ENCODE assay signal across 25 mouse cellular contexts in the genomic region with DNA sequence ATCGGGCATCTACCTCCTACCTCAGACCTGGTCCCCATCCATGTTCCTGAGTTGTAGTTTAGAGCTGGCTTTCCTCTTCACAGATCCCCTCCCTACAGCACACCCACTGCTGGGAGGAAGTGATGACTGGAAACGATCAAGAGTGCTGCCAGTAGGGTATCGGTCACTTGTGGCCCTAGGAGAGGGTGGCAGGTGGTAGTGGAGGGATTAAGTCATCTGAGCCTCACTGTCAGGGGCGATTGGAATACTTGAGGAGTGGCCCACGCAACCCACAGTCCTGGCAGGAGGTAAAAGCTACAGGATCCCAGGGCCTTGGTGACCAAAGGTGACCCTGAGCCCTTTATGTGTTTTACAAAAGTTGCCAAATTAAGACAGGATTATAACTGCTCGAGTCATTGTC. TPM values are rescaled to one million over a fixed set of nuclear protein-coding genes. Genes with fewer than 3 reads are reported as not detected.
"Had no signal": no experiment of that assay in that cellular context is flagged by ENCODE, and none has a peak within 500 bp of the region (broad histone marks: within the 10 kb centered on the region; RNA-seq: fewer than 3 reads in every experiment).

No protein-coding gene starts in this region.

- H3K4me3 ChIP-seq: left cerebral cortex, adult 2 months; limb, embryonic 13.5 days; liver, embryonic 12.5 days; liver, embryonic 15.5 days; lung, embryonic 15.5 days; megakaryocyte, embryonic 14.5 days; midbrain, embryonic 12.5 days; stomach, embryonic 15.5 days had no signal

- H3K4me2 ChIP-seq: limb, embryonic 13.5 days; liver, embryonic 12.5 days; liver, embryonic 15.5 days; lung, embryonic 15.5 days; midbrain, embryonic 12.5 days; stomach, embryonic 15.5 days had no signal

- H3K9me3 ChIP-seq: limb, embryonic 13.5 days; liver, embryonic 12.5 days; liver, embryonic 15.5 days; lung, embryonic 15.5 days; midbrain, embryonic 12.5 days; stomach, embryonic 15.5 days had no signal

- H3K27ac ChIP-seq: kidney, postnatal 0 days; left cerebral cortex, adult 2 months; limb, embryonic 13.5 days; liver, embryonic 12.5 days; liver, embryonic 15.5 days; lung, embryonic 15.5 days; midbrain, embryonic 12.5 days; stomach, embryonic 15.5 days had no signal

- H3K9ac ChIP-seq: limb, embryonic 13.5 days; liver, embryonic 12.5 days; liver, embryonic 15.5 days; lung, embryonic 15.5 days; midbrain, embryonic 12.5 days; stomach, embryonic 15.5 days had no signal

- H3K4me1 ChIP-seq: liver, embryonic 15.5 days had no signal

- H3K36me3 ChIP-seq: limb, embryonic 13.5 days; liver, embryonic 12.5 days; liver, embryonic 15.5 days; lung, embryonic 15.5 days; midbrain, embryonic 12.5 days; stomach, embryonic 15.5 days had no signal

- ATAC-seq: intestine, postnatal 0 days; liver, embryonic 12.5 days had no signal

- DNase-seq: kidney, postnatal 36 days; layer of hippocampus, postnatal 36 days; liver; lung, adult 18-20 months; lung, postnatal 10 days; lung, postnatal 36 days; right cerebral cortex, postnatal 25 days; spleen, adult 18-20 months; thymus, postnatal 25 days had no signal

RNA-seq across cellular contexts. Expression of a gene that starts 42.9 kb away (rescaled TPM):
- polyA plus RNA-seq: intestine, embryonic 14.5 days; intestine, postnatal 0 days; kidney, adult 2 months; kidney, embryonic 14.5 days; kidney, postnatal 0 days; limb, embryonic 13.5 days; liver, embryonic 12.5 days; liver, embryonic 15.5 days; lung, embryonic 15.5 days; midbrain, embryonic 12.5 days; neural tube, embryonic 11.5 days; neural tube, embryonic 14.5 days; stomach, embryonic 15.5 days; thymus, postnatal 0 days had no signal
